Mouse (Mus musculus) midbrain, embryonic 14.5 days (tissue): Measurements from ENCODE around the gene App. TPM values are rescaled to one million over a fixed set of nuclear protein-coding genes. Genes with fewer than 3 reads are reported as not detected.
A peak's percentile ranks its signal among the peaks of the same experiment; 100 is the strongest.

Experiments
- ATAC-seq: fragments of 200-750 bp; cut with Nextera tagmentation; 2 replicates; pipeline ENCODE4 v1.8.0; 2017; ENCODE audit warnings: moderate number of reproducible peaks, moderate library complexity; ENCODE audit not compliant: low FRiP score, low TSS enrichment
- DNase-seq: peaks from one replicate; pipeline ENCODE4 v3.0.0-alpha.2; 2015
- H3K27ac ChIP-seq: fragments of 300-500 bp; sonication (generic); replicated peaks from 2 replicates; pipeline ENCODE4 v1.5.1; 2014; ENCODE audit warnings: mild to moderate bottlenecking, low read depth, low read length, moderate library complexity
- H3K27me3 ChIP-seq: fragments of 300-500 bp; sonication (generic); 2 replicates; pipeline ENCODE4 v1.6.1; 2014; ENCODE audit warnings: low read length, control low read depth, mixed read lengths; ENCODE audit not compliant: control insufficient read depth, insufficient read depth
- H3K36me3 ChIP-seq: fragments of 300-500 bp; sonication (generic); 2 replicates; pipeline ENCODE4 v1.6.1; 2014; ENCODE audit warnings: low read length, control low read depth; ENCODE audit not compliant: control insufficient read depth, insufficient read depth
- H3K4me1 ChIP-seq: fragments of 300-500 bp; sonication (generic); 2 replicates; pipeline ENCODE4 v1.6.1; 2014; ENCODE audit warnings: mild to moderate bottlenecking, antibody characterized with exemption, low read length, control low read depth; ENCODE audit not compliant: control insufficient read depth, insufficient read depth
- H3K4me2 ChIP-seq: fragments of 300-500 bp; sonication (generic); 2 replicates; pipeline ENCODE4 v1.6.1; 2014; ENCODE audit warnings: mild to moderate bottlenecking, low read length, moderate library complexity
- H3K4me3 ChIP-seq: fragments of 300-500 bp; sonication (generic); replicated peaks from 2 replicates; pipeline ENCODE4 v1.5.1; 2014; ENCODE audit warnings: low read depth, low read length
- H3K9ac ChIP-seq: fragments of 300-500 bp; sonication (generic); replicated peaks from 2 replicates; pipeline ENCODE4 v1.6.1; 2014; ENCODE audit warnings: mild to moderate bottlenecking, low read length, moderate library complexity
- H3K9me3 ChIP-seq: fragments of 300-500 bp; sonication (generic); 2 replicates; pipeline ENCODE4 v1.6.1; 2016; ENCODE audit warnings: low read length, control low read depth, mixed read lengths; ENCODE audit not compliant: control insufficient read depth
- WGBS: fragments of 180-500 bp; shearing (Covaris S2); extraction: QIAGEN DNeasy Blood & Tissue Kit; methylation state at CpG from one replicate; pipeline ENCODE4 v1.1.7; 2014; 5-methylcytosine and 5-hydroxymethylcytosine counted together
- polyA plus RNA-seq: library from polyadenylated mRNA; unstranded; fragments of >200 nt; fragmentation: Nextera tagmentation; extraction: Ambion mirVana; gene quantifications from 2 replicates; pipeline ENCODE4 v1.2.1, GENCODE M21; 2014

App gene
- polyA plus RNA-seq, 1 experiment from 2014 or later, result 339 TPM

- DNase-seq (no peak), ATAC-seq (no peak)
- 93% methylated on average over 3 of the region's 3 CpGs for WGBS
- H3K9ac ChIP-seq, result no peak overlapping the region
- H3K27ac ChIP-seq, result no peak overlapping the region
- H3K9me3 ChIP-seq, result no peaks in the 10 kb centered on the region
- H3K4me3 ChIP-seq, result no peak overlapping the region
- H3K4me1 ChIP-seq, result no peaks in the 10 kb centered on the region
- H3K27me3 ChIP-seq, result no peaks in the 10 kb centered on the region
- H3K36me3 ChIP-seq, result peaks cover 7% of the 10 kb centered on the region; the same call in 1 of the 2 replicates
- no peak overlapping the region for H3K4me2 ChIP-seq
Observed at GRCm38 (mm10) chr16:84982589-84982988, 191.0 kb downstream of the App start.

GRCm38 (mm10) chr16:84978589-84978988, 195.0 kb downstream of the App start:
- Histone ChIP-seq H3K4me1 (no peaks in the 10 kb centered on the region), H3K4me3 (no peak overlapping the region), H3K36me3 (peaks cover 30% of the 10 kb centered on the region), H3K27ac (no peak overlapping the region), H3K27me3 (no peaks in the 10 kb centered on the region), H3K4me2 (no peak overlapping the region), H3K9me3 (no peaks in the 10 kb centered on the region), H3K9ac (no peak overlapping the region)
- WGBS, result 78% methylated on average over 5 of the region's 5 CpGs
- DNase-seq, result no peak
- ATAC-seq, result no peak

- no peak overlapping the region for H3K27ac ChIP-seq
- no peak overlapping the region for H3K9ac ChIP-seq
- no peaks in the 10 kb centered on the region for H3K27me3 ChIP-seq
- ATAC-seq (no peak), DNase-seq (no peak)
- H3K4me2 ChIP-seq, result no peak overlapping the region
- H3K4me3 ChIP-seq, result no peak overlapping the region
- H3K9me3 ChIP-seq, result no peaks in the 10 kb centered on the region
- H3K36me3 ChIP-seq, result peaks cover 46% of the 10 kb centered on the region
- WGBS, result 89% methylated on average over 6 of the region's 6 CpGs
- peaks cover 16% of the 10 kb centered on the region for H3K4me1 ChIP-seq
Observed at GRCm38 (mm10) chr16:84974176-84974518, 199.4 kb downstream of the App start.

GRCm38 (mm10) chr16:84973446-84974175, 200.0 kb downstream of the App start:
- H3K9ac ChIP-seq, result no peak overlapping the region
- no peak overlapping the region for H3K4me2 ChIP-seq
- H3K9me3 ChIP-seq, result no peaks in the 10 kb centered on the region
- no peak for DNase-seq
- H3K27me3 ChIP-seq, result no peaks in the 10 kb centered on the region
- H3K4me1 ChIP-seq, result peaks cover 16% of the 10 kb centered on the region
- H3K4me3 ChIP-seq, result no peak overlapping the region
- ATAC-seq, result no peak
- H3K27ac ChIP-seq, result no peak overlapping the region
- H3K36me3 ChIP-seq, result peaks cover 46% of the 10 kb centered on the region
- 97% methylated on average over 15 of the region's 15 CpGs for whole genome bisulfite sequencing

- H3K27ac ChIP-seq, result peak overlapping the region; percentile 73
- no peak overlapping the region for H3K9ac ChIP-seq
- H3K36me3 ChIP-seq, result peaks cover 43% of the 10 kb centered on the region
- DNase-seq, result peak; percentile 68
- ATAC-seq, result peak; percentile 69
- H3K9me3 ChIP-seq, result no peaks in the 10 kb centered on the region
- peaks cover 16% of the 10 kb centered on the region for H3K4me1 ChIP-seq
- no peaks in the 10 kb centered on the region for H3K27me3 ChIP-seq
- H3K4me3 ChIP-seq, result no peak overlapping the region
- H3K4me2 ChIP-seq, result 0 out of 2 replicates have a peak overlapping the region, but pooled peaks have one; percentile 5
- 37% methylated on average over 16 of the region's 16 CpGs for WGBS
Observed at GRCm38 (mm10) chr16:84971535-84972330, 201.8 kb downstream of the App start.

GRCm38 (mm10) chr16:84969026-84969425, 204.5 kb downstream of the App start:
- H3K9me3 ChIP-seq, result no peaks in the 10 kb centered on the region
- no peak overlapping the region for H3K4me2 ChIP-seq
- WGBS, result 96% methylated on average over 7 of the region's 7 CpGs
- H3K9ac ChIP-seq, result no peak overlapping the region
- H3K36me3 ChIP-seq, result peaks cover 47% of the 10 kb centered on the region
- DNase-seq, result no peak
- H3K27ac ChIP-seq, result no peak overlapping the region
- no peak overlapping the region for H3K4me3 ChIP-seq
- H3K4me1 ChIP-seq, result peaks cover 16% of the 10 kb centered on the region
- ATAC-seq, result no peak
- no peaks in the 10 kb centered on the region for H3K27me3 ChIP-seq

- Histone ChIP-seq H3K27me3 (no peaks in the 10 kb centered on the region), H3K4me2 (no peak overlapping the region), H3K27ac (no peak overlapping the region), H3K9me3 (no peaks in the 10 kb centered on the region), H3K9ac (no peak overlapping the region), H3K36me3 (peaks cover 59% of the 10 kb centered on the region), H3K4me3 (no peak overlapping the region), H3K4me1 (peaks cover 8% of the 10 kb centered on the region)
- no peak for DNase-seq
- no peak for ATAC-seq
- WGBS, result 59% methylated on average over 4 of the region's 4 CpGs
Observed at GRCm38 (mm10) chr16:84966983-84967382, 206.6 kb downstream of the App start.

GRCm38 (mm10) chr16:84966096-84966495, 207.5 kb downstream of the App start:
- no peak for ATAC-seq
- H3K9me3 ChIP-seq, result no peaks in the 10 kb centered on the region
- peak overlapping the region; percentile 45; the same call in 1 of the 2 replicates for H3K27ac ChIP-seq
- peak; percentile 48 for DNase-seq
- H3K27me3 ChIP-seq, result no peaks in the 10 kb centered on the region
- H3K4me1 ChIP-seq, result peaks cover under 1% of the 10 kb centered on the region; the same call in 1 of the 2 replicates
- no peak overlapping the region for H3K9ac ChIP-seq
- H3K36me3 ChIP-seq, result peaks cover 64% of the 10 kb centered on the region
- H3K4me2 ChIP-seq, result no peak overlapping the region
- WGBS, result 61% methylated on average over 13 of the region's 13 CpGs
- H3K4me3 ChIP-seq, result no peak overlapping the region
